8 mouse cellular contexts compared by ENCODE assay signal in genomic region chr11:87421760-87422201, GRCm38 (mm10). TPM values are rescaled to one million over a fixed set of nuclear protein-coding genes. Genes with fewer than 3 reads are reported as not detected.
DNase-seq lines count a peak whose midpoint lies in the region; ATAC-seq and TF ChIP-seq lines count a peak whose summit lies in the region.

No protein-coding gene starts in this region.

- peak overlapping the region; percentile 86; the same call in 1 of the 2 replicates for H3K27ac ChIP-seq in lung, embryonic 14.5 days (ENCODE audit: low read depth)
- H3K27ac ChIP-seq in heart, embryonic 14.5 days (replicated peaks in 1 of 2; ENCODE audit: control insufficient read depth in 1 of 2, insufficient read depth in 1 of 2, low read depth in 2 of 2, low read length in 2 of 2) = peak overlapping the region; percentile 80 to 88
- H3K27ac ChIP-seq in limb, embryonic 11.5 days (replicated peaks; ENCODE audit: low read depth, low read length) = no peak overlapping the region
- H3K27ac ChIP-seq in neural tube, embryonic 12.5 days = no peak overlapping the region

- no peaks in the 10 kb centered on the region for H3K9me3 ChIP-seq in lung, embryonic 14.5 days (ENCODE audit: low read depth, low read length)
- no peaks in the 10 kb centered on the region for H3K9me3 ChIP-seq in heart, embryonic 14.5 days (ENCODE audit: control insufficient read depth, low read length)
- no peaks in the 10 kb centered on the region for H3K9me3 ChIP-seq in limb, embryonic 11.5 days (ENCODE audit: control insufficient read depth, low read length)
- no peaks in the 10 kb centered on the region for H3K9me3 ChIP-seq in neural tube, embryonic 12.5 days

- WGBS in lung, embryonic 14.5 days = 5% methylated on average over 6 of the region's 6 CpGs
- WGBS in heart, embryonic 14.5 days = 10% methylated on average over 6 of the region's 6 CpGs
- 26% methylated on average over 6 of the region's 6 CpGs for WGBS in limb, embryonic 11.5 days
- 36% methylated on average over 6 of the region's 6 CpGs for WGBS in neural tube, embryonic 12.5 days

- peak overlapping the region; percentile 35 for H3K4me3 ChIP-seq in lung, embryonic 14.5 days (ENCODE audit: low read depth, low read length)
- H3K4me3 ChIP-seq in heart, embryonic 14.5 days (ENCODE audit: control insufficient read depth in 1 of 2, insufficient read depth in 1 of 2, low read depth in 1 of 2, low read length in 2 of 2) = peak overlapping the region; percentile 1 to 43; a peak in 3 of 4 replicates
- H3K4me3 ChIP-seq in limb, embryonic 11.5 days (ENCODE audit: low read depth, low read length) = no peak overlapping the region
- no peak overlapping the region for H3K4me3 ChIP-seq in neural tube, embryonic 12.5 days

- H3K4me2 ChIP-seq in lung, embryonic 14.5 days = peak overlapping the region; percentile 75
- peak overlapping the region; percentile 73 for H3K4me2 ChIP-seq in heart, embryonic 14.5 days (ENCODE audit: low read length)
- peak overlapping the region; percentile 48 for H3K4me2 ChIP-seq in limb, embryonic 11.5 days (ENCODE audit: low read depth, severe bottlenecking)
- H3K4me2 ChIP-seq in neural tube, embryonic 12.5 days (replicated peaks) = peak overlapping the region; percentile 55

- no peak for TF ChIP-seq CTCF in lung, embryonic 14.5 days (IDR thresholded peaks at IDR 0.05; ENCODE audit: low read depth)

- no peaks in the 10 kb centered on the region for H3K27me3 ChIP-seq in lung, embryonic 14.5 days (ENCODE audit: insufficient read depth, low read length)
- no peaks in the 10 kb centered on the region for H3K27me3 ChIP-seq in heart, embryonic 14.5 days (ENCODE audit: control insufficient read depth, insufficient read depth, low read length)
- H3K27me3 ChIP-seq in limb, embryonic 11.5 days (ENCODE audit: control insufficient read depth, insufficient read depth, low read length) = no peaks in the 10 kb centered on the region
- H3K27me3 ChIP-seq in neural tube, embryonic 12.5 days (replicated peaks) = no peaks in the 10 kb centered on the region

- peak overlapping the region; percentile 47 for H3K9ac ChIP-seq in lung, embryonic 14.5 days
- H3K9ac ChIP-seq in heart, embryonic 14.5 days (ENCODE audit: low read length) = peak overlapping the region; percentile 72
- H3K9ac ChIP-seq in limb, embryonic 11.5 days (ENCODE audit: low read length) = peak overlapping the region; percentile 53
- no peak overlapping the region; the same call in 1 of the 2 replicates for H3K9ac ChIP-seq in neural tube, embryonic 12.5 days

- H3K36me3 ChIP-seq in lung, embryonic 14.5 days (ENCODE audit: insufficient read depth) = no peaks in the 10 kb centered on the region
- H3K36me3 ChIP-seq in heart, embryonic 14.5 days (ENCODE audit: control insufficient read depth, insufficient read depth, low read length) = no peaks in the 10 kb centered on the region
- H3K36me3 ChIP-seq in limb, embryonic 11.5 days (ENCODE audit: control insufficient read depth, insufficient read depth, low read length) = no peaks in the 10 kb centered on the region
- no peaks in the 10 kb centered on the region for H3K36me3 ChIP-seq in neural tube, embryonic 12.5 days

- no peak for ATAC-seq in lung, embryonic 14.5 days (ENCODE audit: insufficient read depth)
- no peak for ATAC-seq in heart, embryonic 14.5 days (ENCODE audit: insufficient number of reproducible peaks, insufficient read depth, low FRiP score, low read depth)
- ATAC-seq in limb, embryonic 11.5 days (ENCODE audit: insufficient number of reproducible peaks, low FRiP score, low TSS enrichment, low read depth) = no peak
- no peak for ATAC-seq in neural tube, embryonic 12.5 days (ENCODE audit: low FRiP score, low read depth)

- no peaks in the 10 kb centered on the region for H3K4me1 ChIP-seq in lung, embryonic 14.5 days (ENCODE audit: insufficient read depth)
- peaks cover 0 to 2% of the 10 kb centered on the region in 2 experiments; a peak in 1 of 4 replicates for H3K4me1 ChIP-seq in heart, embryonic 14.5 days (ENCODE audit: control insufficient read depth in 2 of 2, insufficient read depth in 2 of 2, low read length in 2 of 2)
- H3K4me1 ChIP-seq in limb, embryonic 11.5 days (ENCODE audit: control insufficient read depth, insufficient read depth, low read length) = no peaks in the 10 kb centered on the region
- no peaks in the 10 kb centered on the region for H3K4me1 ChIP-seq in neural tube, embryonic 12.5 days

- DNase-seq in lung, embryonic 14.5 days = peak; percentile 61
- DNase-seq in lung, adult 18-20 months = no peak
- DNase-seq in cerebellum, postnatal 10 days = peak; percentile 42 to 50
- DNase-seq in limb, embryonic 11.5 days (ENCODE audit: low spot score) = peak; percentile 56
- DNase-seq in frontal cortex, postnatal 25 days (ENCODE audit: low spot score in 2 of 2) = no peak
- no peak for DNase-seq in left cerebral cortex, adult 11 months (ENCODE audit: low spot score)

RNA-seq across cellular contexts. Expression of gene Tex14, which starts 16.9 kb away (rescaled TPM):
- 0.21 and 0.72 TPM in 2 replicates for polyA plus RNA-seq in lung, embryonic 14.5 days (2014; fragmentation: Nextera tagmentation; extraction: Ambion mirVana)
- polyA plus RNA-seq in heart, embryonic 14.5 days (2014; fragmentation: Nextera tagmentation; extraction: Ambion mirVana) = 0.28 and 0.38 TPM in 2 replicates
- polyA plus RNA-seq in limb, embryonic 11.5 days (2014; fragmentation: Nextera tagmentation; extraction: Ambion mirVana) = 0.13 and 0.60 TPM in 2 replicates
- 0.64 and 1.0 TPM in 2 replicates for polyA plus RNA-seq in neural tube, embryonic 12.5 days (2016; fragmentation: Nextera tagmentation; extraction: Ambion mirVana)

RNA-seq across cellular contexts. Expression of gene Rad51c, which starts 17.0 kb away (rescaled TPM):
- 9.9 and 11.0 TPM in 2 replicates for polyA plus RNA-seq in lung, embryonic 14.5 days (2014; fragmentation: Nextera tagmentation; extraction: Ambion mirVana)
- polyA plus RNA-seq in heart, embryonic 14.5 days (2014; fragmentation: Nextera tagmentation; extraction: Ambion mirVana) = 10.0 and 11.7 TPM in 2 replicates
- 14.3 and 14.5 TPM in 2 replicates for polyA plus RNA-seq in limb, embryonic 11.5 days (2014; fragmentation: Nextera tagmentation; extraction: Ambion mirVana)
- 9.0 and 10.5 TPM in 2 replicates for polyA plus RNA-seq in neural tube, embryonic 12.5 days (2016; fragmentation: Nextera tagmentation; extraction: Ambion mirVana)

Comparison
In these comparisons a context has a peak if more than half of its experiments do, and no peak if none do; other contexts are left out.
1. DNase-seq: peak in lung, embryonic 14.5 days (single experiment), cerebellum, postnatal 10 days (2 of 2) and limb, embryonic 11.5 days (single experiment); none in lung, adult 18-20 months (0 of 2), frontal cortex, postnatal 25 days (0 of 2) and left cerebral cortex, adult 11 months (single experiment).
2. H3K27ac ChIP-seq: peak in lung, embryonic 14.5 days (single experiment) and heart, embryonic 14.5 days (2 of 2); none in limb, embryonic 11.5 days (single experiment) and neural tube, embryonic 12.5 days (single experiment).
3. H3K4me3 ChIP-seq: peak in lung, embryonic 14.5 days (single experiment) and heart, embryonic 14.5 days (2 of 2); none in limb, embryonic 11.5 days (single experiment) and neural tube, embryonic 12.5 days (single experiment).
4. Peak in every context shown above with its lines, with median percentiles within 50 percentile points of each other: H3K4me2 ChIP-seq.